Mouse (Mus musculus) MEL (cell line): ENCODE measurements around the gene Arhgef2.
A peak's percentile ranks its signal among the peaks of the same experiment; 100 is the strongest.

Experiments used
- CHD2 ChIP-seq: IDR thresholded peaks from 2 replicates; pipeline ENCODE4 v1.6.1; 2011; ENCODE audit warnings: low read length, improper control_type of control experiment
- CTCF ChIP-seq, 3 experiments: IDR thresholded peaks in 2 of 3; conservative IDR thresholded peaks in 1 of 3; 2 replicates each; pipeline ENCODE4 v1.5.1; 2011 to 2012; ENCODE audit warnings: low read length in 3 of 3, low read depth in 2 of 3, mild to moderate bottlenecking in 2 of 3, improper control_type of control experiment in 1 of 3, inconsistent platforms in 1 of 3, mixed read lengths in 1 of 3, moderate library complexity in 1 of 3; ENCODE audit not compliant: control insufficient read depth in 1 of 3, insufficient read depth in 1 of 3, poor library complexity in 1 of 3, severe bottlenecking in 1 of 3
- GATA1 ChIP-seq: IDR thresholded peaks from 2 replicates; pipeline ENCODE4 v1.6.1; 2011; ENCODE audit warnings: low read depth, low read length, improper control_type of control experiment
- KAT2A ChIP-seq: conservative IDR thresholded peaks from 2 replicates; pipeline ENCODE4 v1.6.1; 2012; ENCODE audit warnings: low read depth, low read length, improper control_type of control experiment, inconsistent platforms
- MXI1 ChIP-seq: IDR thresholded peaks from 2 replicates; pipeline ENCODE4 v1.6.1; 2011; ENCODE audit warnings: mild to moderate bottlenecking, low read depth, low read length, improper control_type of control experiment
- POLR2A ChIP-seq, 2 experiments: IDR thresholded peaks; 2 replicates each; pipeline ENCODE4 v1.6.1; 2011 to 2012; ENCODE audit warnings: low read length in 2 of 2, mild to moderate bottlenecking in 2 of 2, control low read depth in 1 of 2, improper control_type of control experiment in 1 of 2, low read depth in 1 of 2, moderate library complexity in 1 of 2; ENCODE audit not compliant: control insufficient read depth in 1 of 2, insufficient read depth in 1 of 2, poor library complexity in 1 of 2
- ZC3H11A ChIP-seq: IDR thresholded peaks from 2 replicates; pipeline ENCODE4 v1.6.1; 2012; ENCODE audit warnings: low read depth, mild to moderate bottlenecking, inconsistent platforms, low read length, improper control_type of control experiment
- ZNF384 ChIP-seq: IDR thresholded peaks from 2 replicates; pipeline ENCODE4 v1.6.1; 2012; ENCODE audit warnings: low read depth, mild to moderate bottlenecking, inconsistent platforms, low read length, improper control_type of control experiment

- TF ChIP-seq POLR2A (IDR thresholded peaks at IDR 0.05; ENCODE audit: control insufficient read depth in 1 of 2, insufficient read depth in 1 of 2, low read depth in 1 of 2, low read length in 2 of 2, poor library complexity in 1 of 2), result no peak; a peak in 1 of 4 replicates
- no peak for TF ChIP-seq CHD2
- TF ChIP-seq GATA1, result peak; percentile 69
- TF ChIP-seq CTCF (IDR thresholded peaks at IDR 0.05 in 2 of 3, conservative IDR thresholded peaks at IDR 0.05 in 1 of 3; ENCODE audit: control insufficient read depth in 1 of 3, insufficient read depth in 1 of 3, low read depth in 2 of 3, low read length in 3 of 3, poor library complexity in 1 of 3, severe bottlenecking in 1 of 3), result no peak
- no peak for TF ChIP-seq ZNF384
- TF ChIP-seq ZC3H11A, result no peak
- no peak for TF ChIP-seq KAT2A
- 0 out of 2 replicates have a peak, but pooled peaks have one; percentile 30 for TF ChIP-seq MXI1
Measured at GRCm38 (mm10) chr3:88651669-88652618, 46.2 kb downstream of the Arhgef2 start.
